Mouse (Mus musculus) megakaryocyte, embryonic 14.5 days (primary cell): ENCODE data around the gene Sft2d1.

Experiments
- FLI1 ChIP-seq: IDR thresholded peaks from 2 replicates; pipeline ENCODE4 v1.6.1; 2012; ENCODE audit warnings: low read length, inconsistent platforms, mixed read lengths
- GATA1 ChIP-seq: IDR thresholded peaks from 3 replicates; pipeline ENCODE4 v1.6.1; 2012; ENCODE audit warnings: mixed read lengths, low read length, inconsistent platforms, borderline replicate concordance

GRCm38 (mm10) chr17:8295825-8296224 lies 15.1 kb upstream of the Sft2d1 start:
- TF ChIP-seq GATA1, result no peak
- TF ChIP-seq FLI1, result no peak
